8 mouse cellular contexts compared by ENCODE assay signal in the genomic region with DNA sequence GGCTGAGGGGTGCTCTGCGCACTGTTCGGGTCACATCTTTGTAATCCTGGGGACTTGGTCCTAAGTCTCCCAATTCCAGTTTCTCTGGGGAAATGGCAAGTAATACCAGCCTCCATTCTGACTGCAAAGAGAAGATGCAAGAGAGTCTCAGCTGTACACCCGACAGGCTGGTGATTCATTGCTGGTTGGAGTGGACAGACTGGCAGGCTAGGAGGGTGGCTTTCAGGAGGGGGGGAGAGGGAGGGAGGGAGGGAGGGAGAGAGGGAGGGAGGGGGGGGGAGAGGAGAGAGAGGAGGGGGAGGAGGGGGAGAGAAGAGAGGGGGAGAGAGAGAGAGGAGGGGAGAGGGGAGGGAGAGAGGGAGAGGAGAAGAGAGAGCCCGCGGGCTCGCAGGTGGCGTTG. TPM values are rescaled to one million over a fixed set of nuclear protein-coding genes. Genes with fewer than 3 reads are reported as not detected.
DNase-seq lines count a peak whose midpoint lies in the region; ATAC-seq and TF ChIP-seq lines count a peak whose summit lies in the region.

No protein-coding gene starts in this region.

- peaks cover 52% of the 10 kb centered on the region for H3K4me1 ChIP-seq in heart, embryonic 10.5 days
- peaks cover 19% of the 10 kb centered on the region for H3K4me1 ChIP-seq in forebrain, embryonic 14.5 days (ENCODE audit: control insufficient read depth, insufficient read depth, low read length)
- H3K4me1 ChIP-seq in liver, postnatal 0 days (ENCODE audit: insufficient read depth) = peaks cover 15% of the 10 kb centered on the region

- peak overlapping the region; percentile 98 for H3K4me2 ChIP-seq in forebrain, embryonic 14.5 days (ENCODE audit: low read length)
- H3K4me2 ChIP-seq in liver, postnatal 0 days (ENCODE audit: low read depth, low read length) = peak overlapping the region; percentile 94

- H3K79me3 ChIP-seq in C2C12 (ENCODE audit: low read depth) = peaks cover 10% of the 10 kb centered on the region

- peak overlapping the region; percentile 59 for H3ac ChIP-seq in C2C12 (ENCODE audit: control insufficient read depth, insufficient read length, low read depth)

- DNase-seq in heart, embryonic 10.5 days (ENCODE audit: low spot score) = no peak
- DNase-seq in heart, postnatal 10 days = no peak
- no peak for DNase-seq in forebrain, embryonic 14.5 days (ENCODE audit: low spot score)
- DNase-seq in liver, postnatal 0 days = no peak
- no peak for DNase-seq in natural killer cell, adult 2 months (ENCODE audit: low spot score in 2 of 2)
- no peak for DNase-seq in yolk sac, embryonic 10.5 days (ENCODE audit: low spot score)
- no peak for DNase-seq in adrenal gland, adult 18-20 months (ENCODE audit: low spot score in 2 of 2)

- H3K79me2 ChIP-seq in C2C12 (ENCODE audit: control insufficient read depth, insufficient read depth) = peaks cover 27% of the 10 kb centered on the region

- no peak for TF ChIP-seq EP300 in liver, postnatal 0 days (IDR thresholded peaks at IDR 0.05; ENCODE audit: low read depth)

- WGBS in heart, embryonic 10.5 days = 19% methylated on average over 7 of the region's 7 CpGs
- WGBS in forebrain, embryonic 14.5 days = 25% methylated on average over 7 of the region's 7 CpGs
- 22% methylated on average over 7 of the region's 7 CpGs for WGBS in liver, postnatal 0 days (ENCODE audit: insufficient replicate concordance)

- ATAC-seq in forebrain, embryonic 14.5 days = no peak
- no peak for ATAC-seq in liver, postnatal 0 days

- H3K9ac ChIP-seq in forebrain, embryonic 14.5 days (ENCODE audit: low read length) = peak overlapping the region; percentile 86
- H3K9ac ChIP-seq in liver, postnatal 0 days (replicated peaks) = peak overlapping the region; percentile 98

- H3K27me3 ChIP-seq in heart, embryonic 10.5 days (ENCODE audit: insufficient read depth, poor library complexity, severe bottlenecking) = no peaks in the 10 kb centered on the region
- H3K27me3 ChIP-seq in C2C12 (ENCODE audit: control insufficient read depth, insufficient read depth, insufficient read length) = no peaks in the 10 kb centered on the region
- no peaks in the 10 kb centered on the region for H3K27me3 ChIP-seq in forebrain, embryonic 14.5 days (replicated peaks; ENCODE audit: control insufficient read depth, insufficient read depth, low read length)
- no peaks in the 10 kb centered on the region for H3K27me3 ChIP-seq in liver, postnatal 0 days (ENCODE audit: insufficient read depth, low read length)

- no peak for TF ChIP-seq CTCF in C2C12 (IDR thresholded peaks at IDR 0.05; ENCODE audit: control insufficient read depth, insufficient read depth, insufficient read length)
- no peak for TF ChIP-seq CTCF in liver, postnatal 0 days (IDR thresholded peaks at IDR 0.05; ENCODE audit: low read depth)

- peak overlapping the region; percentile 96 for H3K27ac ChIP-seq in heart, embryonic 10.5 days
- H3K27ac ChIP-seq in forebrain, embryonic 14.5 days (ENCODE audit: low read depth, low read length) = peak overlapping the region; percentile 72
- H3K27ac ChIP-seq in liver, postnatal 0 days (ENCODE audit: low read depth) = peak overlapping the region; percentile 85

- peak overlapping the region; percentile 86 for H3K4me3 ChIP-seq in heart, embryonic 10.5 days
- H3K4me3 ChIP-seq in C2C12 (ENCODE audit: insufficient read depth, poor library complexity, severe bottlenecking) = peak overlapping the region; percentile 84
- H3K4me3 ChIP-seq in forebrain, embryonic 14.5 days (ENCODE audit: low read depth, low read length) = peak overlapping the region; percentile 84
- peak overlapping the region; percentile 97 for H3K4me3 ChIP-seq in liver, postnatal 0 days (ENCODE audit: low read depth, low read length)

- H3K36me3 ChIP-seq in heart, embryonic 10.5 days = peaks cover 51% of the 10 kb centered on the region
- H3K36me3 ChIP-seq in C2C12 (ENCODE audit: control insufficient read depth, insufficient read depth) = peaks cover 12% of the 10 kb centered on the region
- H3K36me3 ChIP-seq in forebrain, embryonic 14.5 days (ENCODE audit: control insufficient read depth, insufficient read depth, low read length) = peaks cover 36% of the 10 kb centered on the region
- H3K36me3 ChIP-seq in liver, postnatal 0 days (replicated peaks; ENCODE audit: insufficient read depth, low read length) = peaks cover 29% of the 10 kb centered on the region

- H3K9me3 ChIP-seq in heart, embryonic 10.5 days = no peaks in the 10 kb centered on the region
- H3K9me3 ChIP-seq in forebrain, embryonic 14.5 days (replicated peaks; ENCODE audit: control insufficient read depth, low read length) = no peaks in the 10 kb centered on the region
- no peaks in the 10 kb centered on the region for H3K9me3 ChIP-seq in liver, postnatal 0 days (ENCODE audit: low read length)

- intact Hi-C loops in heart, postnatal 10 days (cut with DNase I) = no loop called here

TF ChIP-seq in C2C12, 6 proteins besides CTCF, POLR2A, EP300 and RAD21:
- TF ChIP-seq MYOD1 (IDR thresholded peaks at IDR 0.05; ENCODE audit: control insufficient read depth, insufficient read length, low read depth) = no peak
- TF ChIP-seq MAX (IDR thresholded peaks at IDR 0.05) = no peak
- no peak for TF ChIP-seq CEBPB (IDR thresholded peaks at IDR 0.05; ENCODE audit: low read depth)
- no peak for TF ChIP-seq FOSL1 (IDR thresholded peaks at IDR 0.05; ENCODE audit: insufficient read depth, low read length, poor library complexity, severe bottlenecking)
- TF ChIP-seq USF1 (IDR thresholded peaks at IDR 0.05; ENCODE audit: low read depth) = no peak
- no peak for TF ChIP-seq MYOG (IDR thresholded peaks at IDR 0.05; ENCODE audit: control insufficient read depth, extremely low read depth, insufficient read length)
TF ChIP-seq in C2C12: peak in this region for 0.

RNA-seq across cellular contexts. Expression of a gene that starts 0.4 kb away (rescaled TPM):
- 86.9 and 116 TPM in 2 replicates for polyA plus RNA-seq in heart, embryonic 10.5 days (2016; fragmentation: Nextera tagmentation; extraction: Ambion mirVana)
- 10 to 100 TPM; 47.9 to 52.7 TPM for total RNA-seq in heart, postnatal 10 days (2021)
- 79.6 TPM for polyA plus RNA-seq in C2C12 (2012; fragmentation: generic; extraction: Trizol)
- polyA plus RNA-seq in forebrain, embryonic 14.5 days (2014; fragmentation: Nextera tagmentation; extraction: Ambion mirVana) = 52.1 and 56.5 TPM in 2 replicates
- 53.9 and 54.3 TPM in 2 replicates for polyA plus RNA-seq in liver, postnatal 0 days (2015; fragmentation: Nextera tagmentation; extraction: Ambion mirVana)
- 10 to 100 TPM; 51.3 to 56.8 TPM for total RNA-seq in adrenal gland, adult 18-20 months (2021)

RNA-seq across cellular contexts. Expression of a gene that starts 3.4 kb away (rescaled TPM):
- 19.6 and 20.1 TPM in 2 replicates for polyA plus RNA-seq in heart, embryonic 10.5 days (2016; fragmentation: Nextera tagmentation; extraction: Ambion mirVana)
- 10 to 100 TPM; 11.9 to 14.2 TPM for total RNA-seq in heart, postnatal 10 days (2021)
- polyA plus RNA-seq in C2C12 (2012; fragmentation: generic; extraction: Trizol) = 10.7 TPM
- 19.8 and 21.0 TPM in 2 replicates for polyA plus RNA-seq in forebrain, embryonic 14.5 days (2014; fragmentation: Nextera tagmentation; extraction: Ambion mirVana)
- polyA plus RNA-seq in liver, postnatal 0 days (2015; fragmentation: Nextera tagmentation; extraction: Ambion mirVana) = 14.9 and 16.8 TPM in 2 replicates
- total RNA-seq in adrenal gland, adult 18-20 months (2021) = 10 to 100 TPM; 42.3 to 47.0 TPM

RNA-seq across cellular contexts. Expression of a gene that starts 19.9 kb away (rescaled TPM):
- 0.89 and 2.4 TPM in 2 replicates for polyA plus RNA-seq in heart, embryonic 10.5 days (2016; fragmentation: Nextera tagmentation; extraction: Ambion mirVana)
- total RNA-seq in heart, postnatal 10 days (2021) = 1 to 10 TPM; 6.5 to 6.7 TPM
- polyA plus RNA-seq in C2C12 (2012; fragmentation: generic; extraction: Trizol) = 0.46 TPM
- polyA plus RNA-seq in forebrain, embryonic 14.5 days (2014; fragmentation: Nextera tagmentation; extraction: Ambion mirVana) = 6.8 and 7.9 TPM in 2 replicates
- polyA plus RNA-seq in liver, postnatal 0 days (2015; fragmentation: Nextera tagmentation; extraction: Ambion mirVana) = 3.7 and 3.8 TPM in 2 replicates
- total RNA-seq in adrenal gland, adult 18-20 months (2021) = 10 to 100 TPM; 10.6 to 15.2 TPM
